Mouse (Mus musculus): ENCODE results near the gene Smlr1. TPM values are rescaled to one million over a fixed set of nuclear protein-coding genes. Genes with fewer than 3 reads are reported as not detected.

The Smlr1 gene
- polyA plus RNA-seq, 1 experiment = 58.7 TPM

- Histone ChIP-seq H3K27ac (ENCODE audit: insufficient read depth, low read depth, low read length) (peak overlapping the region; percentile 85), H3K4me3 (ENCODE audit: low read depth, low read length) (no peak overlapping the region), H3K27me3 (ENCODE audit: control insufficient read depth, insufficient read depth, low read length) (no peaks in the 10 kb centered on the region), H3K36me3 (ENCODE audit: control insufficient read depth, insufficient read depth, low read length) (no peaks in the 10 kb centered on the region), H3K4me1 (ENCODE audit: control insufficient read depth, insufficient read depth, insufficient read length, low read length) (peaks cover 14% of the 10 kb centered on the region)
- TF ChIP-seq POLR2A (IDR thresholded peaks at IDR 0.05; ENCODE audit: low read depth, low read length) = no peak
- no peak for TF ChIP-seq CTCF (IDR thresholded peaks at IDR 0.05; ENCODE audit: extremely low read depth, insufficient read length, insufficient replicate concordance, low read depth, low read length)
- 24% methylated on average over 4 of the region's 4 CpGs for WGBS
Measured at GRCm38 (mm10) chr10:25539146-25539770, 3.2 kb upstream of the Smlr1 start.

GRCm38 (mm10) chr10:25538738-25539137, 2.7 kb upstream of the Smlr1 start:
- Histone ChIP-seq H3K4me1 (ENCODE audit: control insufficient read depth, insufficient read depth, insufficient read length, low read length) (peaks cover 14% of the 10 kb centered on the region), H3K4me3 (ENCODE audit: low read depth, low read length) (no peak overlapping the region), H3K27me3 (ENCODE audit: control insufficient read depth, insufficient read depth, low read length) (no peaks in the 10 kb centered on the region), H3K36me3 (ENCODE audit: control insufficient read depth, insufficient read depth, low read length) (no peaks in the 10 kb centered on the region), H3K27ac (ENCODE audit: insufficient read depth, low read depth, low read length) (peak overlapping the region; percentile 85)
- TF ChIP-seq POLR2A (IDR thresholded peaks at IDR 0.05; ENCODE audit: low read depth, low read length) = no peak
- TF ChIP-seq CTCF (IDR thresholded peaks at IDR 0.05; ENCODE audit: extremely low read depth, insufficient read length, insufficient replicate concordance, low read depth, low read length) = no peak
- WGBS = 85% methylated on average over 1 of the region's 1 CpGs

DNA sequence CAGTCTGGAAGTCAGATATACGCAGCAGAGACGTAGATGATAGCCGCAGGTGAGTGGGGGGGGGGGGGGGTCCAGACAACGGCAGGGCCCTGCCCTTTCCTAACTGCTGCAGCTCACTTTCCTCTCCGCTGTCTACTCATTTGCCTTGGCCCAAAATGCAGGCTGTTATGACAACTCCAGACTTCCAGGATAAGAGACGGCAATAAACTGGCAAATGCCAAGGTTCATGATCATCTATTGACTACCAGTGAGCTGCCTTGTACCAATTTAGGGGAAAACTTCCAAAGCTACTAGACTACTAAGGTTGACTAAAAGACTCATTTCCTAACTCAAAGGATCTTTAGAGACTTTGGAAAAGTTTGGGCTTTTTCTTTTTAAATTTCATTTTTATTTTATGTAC, 554 bp upstream of the Smlr1 start:
- WGBS = 37% methylated on average over 6 of the region's 6 CpGs
- H3K27me3 ChIP-seq (ENCODE audit: control insufficient read depth, insufficient read depth, low read length) = no peaks in the 10 kb centered on the region
- H3K36me3 ChIP-seq (ENCODE audit: control insufficient read depth, insufficient read depth, low read length) = no peaks in the 10 kb centered on the region
- H3K27ac ChIP-seq (ENCODE audit: insufficient read depth, low read depth, low read length) = peak overlapping the region; percentile 99
- peaks cover 25% of the 10 kb centered on the region for H3K4me1 ChIP-seq (ENCODE audit: control insufficient read depth, insufficient read depth, insufficient read length, low read length)
- TF ChIP-seq CTCF (IDR thresholded peaks at IDR 0.05; ENCODE audit: extremely low read depth, insufficient read length, insufficient replicate concordance, low read depth, low read length) (no peak), POLR2A (IDR thresholded peaks at IDR 0.05; ENCODE audit: low read depth, low read length) (no peak)
- H3K4me3 ChIP-seq (ENCODE audit: low read depth, low read length) = 0 out of 2 replicates have a peak overlapping the region, but pooled peaks have one; percentile 18

- Histone ChIP-seq H3K27me3 (ENCODE audit: control insufficient read depth, insufficient read depth, low read length) (no peaks in the 10 kb centered on the region), H3K4me3 (ENCODE audit: low read depth, low read length) (no peak overlapping the region), H3K27ac (ENCODE audit: insufficient read depth, low read depth, low read length) (no peak overlapping the region), H3K4me1 (ENCODE audit: control insufficient read depth, insufficient read depth, insufficient read length, low read length) (peaks cover 29% of the 10 kb centered on the region; the same call in 1 of the 2 replicates), H3K36me3 (ENCODE audit: control insufficient read depth, insufficient read depth, low read length) (no peaks in the 10 kb centered on the region)
- 80% methylated on average over 5 of the region's 5 CpGs for WGBS
- TF ChIP-seq POLR2A (IDR thresholded peaks at IDR 0.05; ENCODE audit: low read depth, low read length) (no peak), CTCF (IDR thresholded peaks at IDR 0.05; ENCODE audit: extremely low read depth, insufficient read length, insufficient replicate concordance, low read depth, low read length) (no peak)
Measured at GRCm38 (mm10) chr10:25534467-25534866, 1.6 kb downstream of the Smlr1 start.

GRCm38 (mm10) chr10:25533513-25534246, 2.4 kb downstream of the Smlr1 start:
- WGBS = 73% methylated on average over 9 of the region's 9 CpGs
- no peak for TF ChIP-seq POLR2A (IDR thresholded peaks at IDR 0.05; ENCODE audit: low read depth, low read length)
- TF ChIP-seq CTCF (IDR thresholded peaks at IDR 0.05; ENCODE audit: extremely low read depth, insufficient read length, insufficient replicate concordance, low read depth, low read length) = no peak
- H3K27me3 ChIP-seq (ENCODE audit: control insufficient read depth, insufficient read depth, low read length) = no peaks in the 10 kb centered on the region
- peaks cover 26% of the 10 kb centered on the region; the same call in 1 of the 2 replicates for H3K4me1 ChIP-seq (ENCODE audit: control insufficient read depth, insufficient read depth, insufficient read length, low read length)
- H3K4me3 ChIP-seq (ENCODE audit: low read depth, low read length) = no peak overlapping the region
- H3K36me3 ChIP-seq (ENCODE audit: control insufficient read depth, insufficient read depth, low read length) = 0 out of 2 replicates have a peak, but pooled peaks cover 1% of the 10 kb centered on the region
- no peak overlapping the region for H3K27ac ChIP-seq (ENCODE audit: insufficient read depth, low read depth, low read length)

DNA sequence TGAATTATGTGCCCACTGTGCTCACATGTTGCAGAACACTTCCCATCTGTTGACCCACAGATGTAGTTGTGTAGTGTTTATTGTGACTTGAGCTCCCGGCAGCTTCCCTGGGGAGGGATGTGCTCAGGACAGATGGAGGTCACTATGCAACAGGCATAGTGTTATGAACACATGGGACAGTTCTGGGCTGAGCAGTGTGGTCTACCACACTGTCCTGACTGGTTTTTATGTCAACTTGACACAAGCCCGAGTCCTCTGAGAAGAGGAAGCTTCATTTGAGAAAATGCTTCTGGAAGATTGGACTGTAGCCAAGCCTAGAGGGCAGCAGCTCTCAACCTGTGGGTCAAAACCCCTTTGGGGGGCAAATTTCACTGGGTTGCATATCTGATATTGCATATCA, 3.0 kb downstream of the Smlr1 start:
- no peak overlapping the region for H3K27ac ChIP-seq (ENCODE audit: insufficient read depth, low read depth, low read length)
- TF ChIP-seq CTCF (IDR thresholded peaks at IDR 0.05; ENCODE audit: extremely low read depth, insufficient read length, insufficient replicate concordance, low read depth, low read length) (no peak), POLR2A (IDR thresholded peaks at IDR 0.05; ENCODE audit: low read depth, low read length) (no peak)
- WGBS = 40% methylated on average over 2 of the region's 2 CpGs
- H3K27me3 ChIP-seq (ENCODE audit: control insufficient read depth, insufficient read depth, low read length) = no peaks in the 10 kb centered on the region
- peaks cover 1% of the 10 kb centered on the region; the same call in 1 of the 2 replicates for H3K36me3 ChIP-seq (ENCODE audit: control insufficient read depth, insufficient read depth, low read length)
- no peak overlapping the region for H3K4me3 ChIP-seq (ENCODE audit: low read depth, low read length)
- peaks cover 22% of the 10 kb centered on the region; the same call in 1 of the 2 replicates for H3K4me1 ChIP-seq (ENCODE audit: control insufficient read depth, insufficient read depth, insufficient read length, low read length)

DNA sequence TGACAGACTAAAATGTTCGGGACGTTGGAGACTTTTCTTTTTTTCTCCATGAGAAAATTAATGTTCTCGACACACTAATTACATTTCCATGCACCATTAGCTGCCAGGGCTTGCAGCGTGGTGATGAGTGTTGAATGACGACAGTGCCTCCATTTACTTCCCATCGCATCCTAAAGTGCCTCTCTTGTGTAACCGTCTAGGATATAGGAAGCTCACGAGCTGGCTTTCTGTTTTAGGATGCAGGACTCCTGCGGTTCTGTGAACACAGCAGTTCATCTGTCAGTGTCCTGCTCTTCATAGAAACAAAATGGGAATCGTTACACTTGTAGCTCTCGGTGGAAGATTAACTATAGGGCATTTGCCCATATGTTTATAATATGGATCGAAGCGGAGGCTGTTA, 4.7 kb downstream of the Smlr1 start:
- no peaks in the 10 kb centered on the region for H3K27me3 ChIP-seq (ENCODE audit: control insufficient read depth, insufficient read depth, low read length)
- TF ChIP-seq POLR2A (IDR thresholded peaks at IDR 0.05; ENCODE audit: low read depth, low read length) (no peak), CTCF (IDR thresholded peaks at IDR 0.05; ENCODE audit: extremely low read depth, insufficient read length, insufficient replicate concordance, low read depth, low read length) (no peak)
- H3K27ac ChIP-seq (ENCODE audit: insufficient read depth, low read depth, low read length) = peak overlapping the region; percentile 18; the same call in 1 of the 2 replicates
- H3K4me1 ChIP-seq (ENCODE audit: control insufficient read depth, insufficient read depth, insufficient read length, low read length) = peaks cover 15% of the 10 kb centered on the region; the same call in 1 of the 2 replicates
- 58% methylated on average over 13 of the region's 13 CpGs for WGBS
- peaks cover 7% of the 10 kb centered on the region; the same call in 1 of the 2 replicates for H3K36me3 ChIP-seq (ENCODE audit: control insufficient read depth, insufficient read depth, low read length)
- H3K4me3 ChIP-seq (ENCODE audit: low read depth, low read length) = no peak overlapping the region

Measured in small intestine, adult 2 months (tissue).